Mouse (Mus musculus) lung, adult 2 months (tissue): Measurements from ENCODE around the gene Thrsp. TPM values are rescaled to one million over a fixed set of nuclear protein-coding genes. Genes with fewer than 3 reads are reported as not detected.
"Not testable (repeated sequence)": the region's sequence is repeated elsewhere in the genome, so short reads cannot be mapped to it uniquely, and the experiment has no call there.

Source experiments
- DNase-seq: peaks from one replicate; pipeline ENCODE4 v3.0.0; 2022
- H3K4me1 ChIP-seq: fragments of 200-500 bp; 2 replicates; pipeline ENCODE4 v1.6.1; 2011; ENCODE audit warnings: low read length; ENCODE audit not compliant: control insufficient read depth, insufficient read depth
- H3K4me3 ChIP-seq: fragments of 200-500 bp; replicated peaks from 2 replicates; pipeline ENCODE3; 2011; ENCODE audit warnings: low read depth, mild to moderate bottlenecking, control low read depth, low read length; ENCODE audit errors: extremely low read depth
- CTCF ChIP-seq: fragments of 200-500 bp; IDR thresholded peaks from 2 replicates; pipeline ENCODE4 v1.5.1; 2011; ENCODE audit warnings: mild to moderate bottlenecking, low read length, control low read depth; ENCODE audit not compliant: insufficient read depth
- POLR2A ChIP-seq: fragments of 200-500 bp; IDR thresholded peaks from 2 replicates; pipeline ENCODE4 v1.6.1; 2011; ENCODE audit warnings: low read depth, mild to moderate bottlenecking, control low read depth, low read length, borderline replicate concordance; ENCODE audit errors: extremely low read depth
- WGBS: fragments of 180-500 bp; shearing (Covaris S2); methylation state at CpG from one replicate; pipeline ENCODE4 v1.1.7; 2018; 5-methylcytosine and 5-hydroxymethylcytosine counted together
- polyA plus RNA-seq: library from polyadenylated mRNA; depleted of rRNA; stranded (reverse); fragments of >200 nt; gene quantifications from 2 replicates; pipeline ENCODE4 v1.2.3, GENCODE M21; 2012

Gene Thrsp
- polyA plus RNA-seq, 1 experiment = 95.2 TPM

DNA sequence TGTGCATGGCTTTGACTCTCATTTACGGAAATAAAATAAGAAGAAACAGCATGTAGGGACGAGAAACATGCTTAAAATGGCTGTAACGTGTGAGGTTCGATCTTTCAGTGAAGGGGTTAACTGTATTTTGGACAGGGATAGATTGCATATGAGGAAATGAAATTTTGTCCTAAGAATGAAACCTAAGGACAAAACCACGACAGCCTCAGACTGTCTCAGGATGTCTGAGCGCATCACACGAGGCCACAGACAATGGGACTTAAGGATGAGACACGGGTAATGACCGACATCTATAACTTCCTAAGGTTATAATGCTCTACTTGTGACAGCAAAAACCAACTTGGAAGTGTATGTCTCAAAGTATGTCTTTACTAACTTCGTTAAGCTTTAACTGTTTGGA is 17.0 kb upstream of the Thrsp start:
- TF ChIP-seq CTCF (no peak), POLR2A (no peak)
- no peaks in the 10 kb centered on the region; the same call in 1 of the 2 replicates for H3K4me1 ChIP-seq
- 74% methylated on average over 10 of the region's 10 CpGs for WGBS
- H3K4me3 ChIP-seq = no peak overlapping the region
- DNase-seq = no peak

DNA sequence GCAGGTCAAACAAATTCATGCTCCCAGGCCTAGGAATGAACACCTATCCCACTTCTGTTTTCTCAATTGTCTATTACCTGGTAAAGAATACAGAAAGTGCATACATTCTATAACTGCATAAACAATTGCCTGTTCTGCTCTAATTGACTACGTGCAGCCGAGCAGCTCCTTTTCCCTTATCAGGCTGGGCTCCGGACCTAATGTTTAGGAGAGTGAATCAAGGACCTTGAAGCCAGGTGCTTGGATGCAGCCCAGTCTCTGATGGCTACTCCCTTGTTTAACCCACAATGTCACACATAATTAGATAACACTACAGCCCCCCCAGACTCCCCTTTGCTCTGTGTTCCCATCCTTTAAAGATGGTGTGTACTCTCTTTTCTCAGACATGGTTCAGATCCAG is 16.0 kb upstream of the Thrsp start:
- H3K4me1 ChIP-seq, DNase-seq, H3K4me3 ChIP-seq: not testable (repeated sequence)
- 28% methylated on average over 3 of the region's 3 CpGs for WGBS

DNA sequence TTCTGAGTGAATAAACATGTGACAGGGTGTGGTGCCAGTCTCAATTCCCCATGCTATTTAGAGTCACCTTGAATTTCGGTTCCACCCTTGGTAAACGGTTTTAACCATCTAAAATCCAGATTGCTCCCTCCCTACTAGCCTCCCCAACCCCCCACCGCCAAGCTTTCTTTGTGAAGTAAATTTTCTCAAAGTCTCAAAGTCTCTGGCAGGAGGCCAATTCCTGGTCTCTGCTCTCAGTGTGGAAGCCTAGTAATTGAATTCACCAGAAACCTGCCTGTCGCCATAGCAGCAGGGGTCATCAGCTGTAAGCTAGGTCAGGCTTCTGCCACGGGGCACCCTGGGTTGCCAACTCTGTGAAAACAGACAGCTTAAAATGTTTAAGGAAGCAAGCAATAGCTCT is 12.2 kb upstream of the Thrsp start:
- no peaks in the 10 kb centered on the region for H3K4me1 ChIP-seq
- no peak overlapping the region for H3K4me3 ChIP-seq
- 7% methylated on average over 5 of the region's 5 CpGs for WGBS
- TF ChIP-seq POLR2A (no peak), CTCF (no peak)
- DNase-seq = no peak

DNA sequence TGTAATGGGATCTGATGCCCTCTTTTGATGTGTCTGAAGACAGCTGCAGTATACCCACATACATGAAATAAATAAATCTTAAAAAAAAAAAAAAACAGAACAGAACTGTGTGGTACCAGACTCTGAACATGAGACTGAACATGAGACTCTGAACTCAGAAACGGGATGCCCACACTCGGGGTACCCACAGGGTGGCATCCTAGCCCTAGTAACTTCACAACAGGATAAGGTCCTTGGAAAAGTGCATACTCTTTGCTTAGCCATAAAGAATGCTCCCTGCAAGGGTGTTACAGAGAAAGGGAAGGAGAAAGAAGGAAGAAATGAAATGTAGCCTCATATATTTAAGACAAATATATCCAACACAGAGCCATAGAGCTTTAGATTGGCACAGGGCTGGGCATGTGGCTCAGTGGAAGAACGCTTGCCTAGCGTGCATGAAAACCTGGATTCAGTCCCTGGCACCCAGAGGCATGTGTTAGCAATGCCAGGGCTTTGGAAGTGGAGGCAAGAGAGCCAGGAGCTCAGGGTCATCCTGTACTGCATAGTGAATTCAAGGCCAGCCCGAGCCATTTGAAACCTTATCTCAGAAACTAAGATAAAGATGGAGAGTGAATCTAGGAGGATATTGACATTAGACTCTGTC is 10.4 kb upstream of the Thrsp start:
- TF ChIP-seq POLR2A (no peak), CTCF (peak; percentile 15; the same call in 1 of the 2 replicates)
- WGBS = 72% methylated on average over 5 of the region's 5 CpGs
- Histone ChIP-seq H3K4me1 (no peaks in the 10 kb centered on the region), H3K4me3 (no peak overlapping the region)
- no peak for DNase-seq

DNA sequence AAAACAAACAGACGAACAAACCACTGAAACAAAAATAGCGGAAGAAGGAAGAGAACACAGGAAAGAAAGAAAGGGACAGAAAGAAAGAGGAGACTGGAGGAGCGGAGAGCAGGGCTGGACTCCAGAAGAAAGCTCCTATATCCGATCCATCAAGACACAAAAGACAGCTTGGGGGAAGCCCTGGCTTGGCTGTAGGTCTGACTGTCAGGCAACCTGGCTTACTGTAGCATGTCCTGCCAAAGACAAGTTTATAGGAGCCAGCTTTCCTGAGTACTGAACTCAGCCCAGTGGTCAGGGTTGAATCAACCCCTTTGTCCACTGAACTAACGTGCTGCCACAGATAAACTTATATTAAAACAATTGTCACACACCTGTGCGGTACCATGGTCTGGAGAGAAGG is 9.8 kb upstream of the Thrsp start:
- 77% methylated on average over 6 of the region's 6 CpGs for WGBS
- no peak for DNase-seq
- Histone ChIP-seq H3K4me3 (no peak overlapping the region), H3K4me1 (no peaks in the 10 kb centered on the region)
- TF ChIP-seq CTCF (no peak), POLR2A (no peak)

DNA sequence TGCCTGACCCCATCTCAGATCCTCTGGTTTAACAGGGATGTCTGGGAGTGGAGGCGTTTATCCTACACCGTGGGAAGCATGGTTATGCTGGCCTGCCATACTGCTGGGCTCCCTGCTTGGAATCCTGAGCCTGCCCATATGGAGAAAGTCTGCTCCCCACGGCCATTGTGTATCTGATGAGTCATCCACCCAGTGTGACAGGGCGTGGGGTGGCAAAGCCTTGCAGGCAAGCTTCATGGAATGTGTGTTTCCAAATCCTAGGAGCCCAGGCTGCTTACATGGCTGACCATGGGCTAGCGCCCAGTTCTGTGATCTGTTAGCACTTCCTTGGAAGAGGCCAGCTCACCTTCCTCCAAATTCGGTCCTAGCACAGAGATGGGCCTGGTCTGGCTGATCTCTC is 9.0 kb upstream of the Thrsp start:
- DNase-seq = no peak
- no peak for TF ChIP-seq CTCF
- TF ChIP-seq POLR2A = no peak
- H3K4me1 ChIP-seq = no peaks in the 10 kb centered on the region
- no peak overlapping the region for H3K4me3 ChIP-seq
- WGBS = 60% methylated on average over 6 of the region's 6 CpGs

DNA sequence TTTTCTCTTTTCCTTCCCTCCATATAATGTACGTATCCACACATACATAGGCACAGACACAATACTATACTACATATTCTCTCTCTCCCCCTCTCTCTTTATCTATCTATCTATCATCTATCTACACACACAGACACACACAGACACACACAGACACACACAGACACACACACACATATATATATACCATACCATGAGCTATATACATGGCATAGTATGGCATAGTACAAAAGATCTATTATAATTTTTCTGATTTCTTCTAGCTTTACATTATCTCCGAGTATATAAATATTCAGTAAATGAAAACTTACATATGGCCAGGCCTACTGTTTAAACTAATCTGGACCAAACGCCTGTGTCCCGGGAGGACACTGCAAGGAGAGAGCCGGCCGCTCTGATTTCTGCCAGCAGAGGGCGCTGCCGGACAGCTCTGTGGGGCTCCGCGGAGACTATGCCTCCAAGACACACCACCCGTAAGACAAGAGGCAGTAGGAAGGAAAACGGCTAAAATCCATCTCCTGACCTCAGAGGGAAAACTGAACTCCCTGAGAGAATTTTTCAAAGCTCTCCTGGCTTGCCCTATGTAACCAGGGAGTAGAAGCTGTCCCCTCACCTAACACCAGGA is 7.2 kb upstream of the Thrsp start:
- peak; percentile 86 for DNase-seq
- Histone ChIP-seq H3K4me3 (no peak overlapping the region), H3K4me1 (no peaks in the 10 kb centered on the region)
- TF ChIP-seq CTCF = peak; percentile 73
- TF ChIP-seq POLR2A = no peak
- WGBS = 9% methylated on average over 12 of the region's 12 CpGs

DNA sequence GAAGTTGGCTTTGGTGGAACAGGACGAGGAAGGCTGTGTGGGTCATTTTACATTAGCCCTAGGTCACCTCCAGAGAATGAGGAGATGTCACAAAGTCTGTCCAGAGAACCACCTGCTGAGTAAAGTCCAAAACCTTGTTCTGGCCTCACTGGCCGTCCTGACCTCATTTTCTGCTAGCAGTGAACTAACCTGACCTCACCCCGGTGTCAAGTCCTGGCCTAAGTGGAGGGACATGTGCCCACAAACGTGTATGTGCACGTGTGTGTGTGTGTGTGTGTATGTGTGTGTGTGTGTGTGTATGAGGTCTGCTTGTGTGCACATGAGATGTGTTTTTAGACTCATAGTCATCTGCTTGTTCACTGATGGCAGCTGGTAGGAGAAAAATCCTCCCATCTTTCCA is 6.2 kb upstream of the Thrsp start:
- DNase-seq = no peak
- Histone ChIP-seq H3K4me3 (no peak overlapping the region), H3K4me1 (no peaks in the 10 kb centered on the region)
- 61% methylated on average over 5 of the region's 5 CpGs for WGBS
- TF ChIP-seq POLR2A = no peak
- TF ChIP-seq CTCF = no peak

DNA sequence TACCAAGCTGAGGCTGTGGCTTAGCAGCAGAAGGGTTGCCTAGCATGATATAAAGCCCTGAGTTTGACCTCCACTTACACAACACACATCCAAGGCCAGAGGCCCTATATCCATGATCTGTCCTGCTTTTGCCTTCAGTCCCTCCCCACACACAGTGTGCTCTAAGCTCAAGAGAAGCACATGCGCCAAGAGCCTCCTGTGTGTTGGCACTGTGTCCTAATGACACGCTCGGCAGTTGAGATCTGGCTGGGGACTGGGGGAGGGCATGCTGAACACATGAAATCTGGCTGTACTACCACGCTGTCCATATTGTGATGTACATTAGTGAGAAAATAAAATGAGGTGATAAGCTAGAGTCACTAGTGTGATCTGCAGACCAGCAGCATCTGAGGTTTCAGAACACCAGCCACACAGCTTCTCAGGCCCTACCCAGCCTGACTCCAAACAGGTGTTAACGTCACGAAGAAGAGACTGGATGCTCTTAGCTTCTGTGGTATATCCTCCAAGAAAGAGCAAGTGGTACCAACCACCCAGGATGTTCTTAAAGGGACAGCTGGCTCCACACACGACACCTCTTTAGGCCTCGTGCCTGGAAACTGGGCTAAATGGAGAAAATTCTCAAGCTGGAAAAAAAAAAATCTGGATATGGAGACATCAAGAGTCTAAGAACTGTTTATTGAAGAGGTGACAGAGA is 3.6 kb upstream of the Thrsp start:
- peaks cover 4% of the 10 kb centered on the region for H3K4me1 ChIP-seq
- no peak for DNase-seq
- H3K4me3 ChIP-seq = no peak overlapping the region
- TF ChIP-seq POLR2A (no peak), CTCF (no peak)
- WGBS = 66% methylated on average over 8 of the region's 8 CpGs

DNA sequence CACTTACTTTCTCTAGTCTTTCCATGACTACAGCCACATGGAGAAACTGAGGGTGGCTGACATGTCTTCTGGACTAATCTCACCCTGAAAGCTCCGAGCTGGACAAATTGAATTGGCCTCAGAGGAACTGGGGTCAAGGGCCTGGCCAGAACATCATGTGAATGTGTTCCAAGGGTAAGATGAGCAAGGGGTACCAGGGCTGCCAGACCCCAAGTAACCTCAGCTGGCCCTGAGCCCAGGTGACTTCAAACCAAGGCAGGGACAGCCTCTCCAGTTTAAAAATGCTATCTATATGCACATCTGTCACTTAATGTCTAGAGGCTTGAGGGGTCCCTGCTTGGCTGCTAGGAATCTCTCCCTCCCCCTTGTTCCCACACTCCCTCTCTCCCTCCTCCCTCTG is 2.9 kb upstream of the Thrsp start:
- Histone ChIP-seq H3K4me1 (peaks cover 4% of the 10 kb centered on the region), H3K4me3 (no peak overlapping the region)
- DNase-seq = no peak
- WGBS = 53% methylated on average over 1 of the region's 1 CpGs
- TF ChIP-seq POLR2A (no peak), CTCF (no peak)

DNA sequence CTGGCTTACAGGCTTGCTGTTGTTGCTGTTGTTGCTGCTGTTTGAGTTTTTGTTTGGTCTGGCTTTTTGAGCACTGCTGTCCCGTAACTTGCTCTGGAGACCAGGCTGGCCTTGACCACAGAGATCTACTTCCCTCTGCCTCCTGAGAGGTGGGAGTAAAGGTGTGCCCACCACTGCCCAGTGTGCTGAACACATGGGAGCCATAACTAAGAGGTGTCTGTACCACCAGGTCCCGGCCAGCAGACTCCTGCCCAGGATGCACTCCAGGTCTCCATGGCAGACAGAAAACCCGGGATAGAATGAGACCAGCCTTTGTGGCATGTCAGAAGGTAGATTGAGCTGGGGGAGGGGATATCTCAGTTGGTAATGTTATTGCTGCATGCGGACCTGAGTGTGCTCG is 1.6 kb upstream of the Thrsp start:
- WGBS = 80% methylated on average over 5 of the region's 5 CpGs
- DNase-seq = no peak
- no peak overlapping the region for H3K4me3 ChIP-seq
- H3K4me1 ChIP-seq = peaks cover 4% of the 10 kb centered on the region
- TF ChIP-seq POLR2A (no peak), CTCF (no peak)
